In genomic region chr14:79690068-79690844, GRCm38 (mm10) we compare ENCODE assay signal across 14 mouse cellular contexts. TPM values are rescaled to one million over a fixed set of nuclear protein-coding genes. Genes with fewer than 3 reads are reported as not detected.
"Had no signal": no experiment of that assay in that cellular context is flagged by ENCODE, and none has a peak within 500 bp of the region (broad histone marks: within the 10 kb centered on the region; RNA-seq: fewer than 3 reads in every experiment).

No protein-coding gene starts in this region.

- DNase-seq: kidney, adult 9 months; kidney, postnatal 25 days; layer of hippocampus, adult 9-11 months; liver; lung, adult 18-20 months; lung, postnatal 10 days; lung, postnatal 36 days; retina, postnatal 1 day; thymus, postnatal 25 days had no signal

- ATAC-seq: liver, embryonic 12.5 days; midbrain, embryonic 13.5 days; midbrain, embryonic 16.5 days had no signal

RNA-seq across cellular contexts. Expression of gene Cnmd, which starts 28.3 kb away (rescaled TPM):
- total RNA-seq: monocyte, adult 5-6 weeks; neutrophil, adult 5-6 weeks had no signal
